Mouse (Mus musculus) retina, postnatal 7 days (tissue): Measurements from ENCODE around the gene Nanp.
A peak's percentile ranks its signal among the peaks of the same experiment; 100 is the strongest.

Experiments used
- DNase-seq: peaks from one replicate; pipeline ENCODE4 v3.0.0-alpha.2; 2012; ENCODE audit warnings: low read depth, low spot score

The Nanp gene

DNA sequence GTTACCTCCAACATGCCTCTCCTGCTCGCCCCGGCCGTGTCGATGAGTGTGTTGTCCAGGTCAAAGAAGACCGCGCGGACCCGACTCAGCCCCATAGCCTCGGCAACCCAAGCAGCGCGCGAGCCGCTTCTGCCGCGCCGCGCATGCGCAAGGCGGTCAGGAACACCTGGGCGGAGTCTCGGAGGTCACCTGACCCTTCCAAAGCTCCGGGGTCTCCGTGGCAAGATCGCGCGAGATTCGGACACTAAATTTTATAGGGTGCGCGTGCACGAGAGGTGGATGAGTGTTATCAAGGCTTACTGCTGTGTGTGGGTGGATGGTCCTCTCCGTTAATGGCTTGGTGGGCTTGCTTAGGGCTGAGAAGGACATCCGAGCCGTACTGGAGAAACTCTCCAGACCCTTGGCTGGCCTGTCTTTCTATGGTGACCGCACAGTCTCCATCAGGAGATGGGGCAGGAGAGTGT lies at the start of gene Nanp, which contains the start of gene Ninl:
Gene Nanp (minus strand): TSS at position 167 of the 464 bp plus-strand sequence.
Gene Ninl (minus strand): TSS at position 151 of the 464 bp plus-strand sequence.
- peak; percentile 93 for DNase-seq

DNA sequence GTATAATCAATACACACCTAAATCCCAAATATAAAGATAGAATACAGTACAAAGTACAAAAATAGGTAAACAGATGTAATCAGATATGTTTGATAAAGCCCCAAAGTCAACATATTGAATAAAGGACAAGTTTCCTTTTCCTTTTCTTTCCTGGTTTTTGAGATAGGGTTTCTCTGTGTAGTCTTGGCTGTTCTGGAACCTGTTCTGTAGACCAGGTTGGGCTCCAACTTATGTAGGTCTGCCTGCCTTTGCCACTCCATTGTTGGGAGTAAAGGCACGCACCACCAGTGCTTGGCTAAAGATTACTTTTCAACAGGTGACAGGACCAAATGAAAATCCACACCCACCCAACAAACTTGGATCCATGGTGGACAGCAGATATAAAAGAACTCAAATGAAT lies 17.4 kb upstream of the Nanp start:
- no peak for DNase-seq

DNA sequence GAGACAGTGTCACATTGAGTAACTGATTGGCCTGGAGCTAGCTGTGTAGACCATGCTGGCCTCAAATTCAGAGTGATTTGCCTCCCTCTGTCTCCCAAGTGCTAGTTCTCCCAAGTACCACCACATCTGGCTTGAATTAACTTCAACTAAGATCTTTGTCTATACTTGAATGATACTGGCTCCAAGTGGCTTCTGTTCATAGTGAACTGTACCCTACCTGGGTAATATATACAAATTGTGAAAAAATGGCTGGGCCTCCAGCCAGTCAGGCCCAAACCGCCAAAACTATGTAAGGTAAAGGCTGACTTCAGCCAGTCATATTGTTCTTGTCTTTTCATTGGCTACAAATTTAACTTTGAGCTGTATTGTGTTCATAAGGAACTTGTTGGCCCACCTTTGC lies 1.2 kb upstream of the Nanp start:
- no peak for DNase-seq

DNA sequence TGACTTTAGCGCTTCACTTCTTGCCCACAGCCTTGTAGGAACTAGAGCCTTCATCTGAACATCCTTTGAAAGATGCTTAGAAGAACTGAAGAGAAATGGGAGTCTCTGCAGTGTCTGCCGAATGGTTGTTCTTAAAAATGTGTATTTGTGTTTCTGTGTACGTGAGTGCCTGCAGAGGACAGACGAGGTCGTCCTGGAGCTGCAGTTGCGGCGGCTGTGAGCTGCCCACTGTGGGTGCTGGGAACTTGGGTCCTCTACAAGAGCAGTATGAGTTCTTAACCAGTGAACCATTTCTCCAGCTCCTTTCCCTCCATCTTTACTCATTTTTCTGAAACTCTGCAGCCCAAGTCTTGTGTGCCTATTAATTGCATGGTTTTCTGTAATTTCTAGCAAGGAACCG lies 528 bp upstream of the Nanp start:
- no peak for DNase-seq

DNA sequence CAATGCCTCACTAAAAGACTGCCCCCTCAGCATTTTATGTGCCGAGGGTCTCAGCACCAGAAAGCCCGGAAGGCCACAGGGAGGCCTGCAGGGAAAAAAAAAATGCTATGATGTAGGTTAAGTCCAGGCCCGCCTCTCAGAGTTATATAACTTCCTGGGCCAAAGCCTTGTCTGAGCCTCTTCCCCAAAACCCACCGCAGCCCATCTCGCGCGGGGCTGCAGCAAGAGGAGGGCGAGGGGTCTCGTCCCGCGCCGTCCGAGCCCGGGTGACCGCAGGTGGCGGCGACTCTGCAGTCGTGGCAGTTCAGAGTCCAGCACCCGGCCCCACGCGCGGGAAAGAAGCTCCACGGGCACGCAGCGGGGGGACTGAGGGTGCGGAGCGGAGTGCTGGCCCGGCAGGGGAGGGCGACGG lies 381 bp downstream of the Nanp start:
- DNase-seq, result peak; percentile 1

DNA sequence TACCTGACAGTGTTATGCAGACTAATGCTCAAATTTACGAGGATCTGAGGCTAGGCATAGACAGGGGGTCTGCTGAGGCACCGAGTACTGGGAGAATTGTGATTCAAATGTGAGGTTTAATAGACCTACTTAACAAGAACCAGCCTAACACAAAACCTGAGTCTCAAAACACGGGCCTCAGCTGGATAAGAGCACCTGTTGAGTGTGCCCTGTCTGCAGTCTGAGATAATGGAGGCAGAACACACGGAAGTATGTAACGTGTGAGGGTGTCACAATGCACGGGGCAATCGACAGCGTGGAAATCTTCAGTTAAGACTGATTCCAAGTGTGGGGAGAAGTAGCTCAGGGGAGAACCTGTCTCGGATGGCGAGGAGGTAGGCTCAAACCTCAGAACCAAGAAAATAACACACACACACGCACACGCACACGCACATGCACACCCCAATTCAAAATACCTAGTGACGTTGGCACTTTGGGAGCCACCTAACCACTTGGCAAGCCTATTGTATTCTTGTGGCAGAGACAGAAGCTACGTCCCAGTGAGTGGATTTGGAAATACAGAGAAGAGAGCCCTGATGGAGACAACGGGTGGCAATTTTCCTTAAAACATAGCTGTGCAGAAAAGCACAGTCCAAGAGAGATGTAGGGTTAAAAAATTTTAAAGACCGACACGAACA lies 1.2 kb downstream of the Nanp start:
- DNase-seq, result no peak

DNA sequence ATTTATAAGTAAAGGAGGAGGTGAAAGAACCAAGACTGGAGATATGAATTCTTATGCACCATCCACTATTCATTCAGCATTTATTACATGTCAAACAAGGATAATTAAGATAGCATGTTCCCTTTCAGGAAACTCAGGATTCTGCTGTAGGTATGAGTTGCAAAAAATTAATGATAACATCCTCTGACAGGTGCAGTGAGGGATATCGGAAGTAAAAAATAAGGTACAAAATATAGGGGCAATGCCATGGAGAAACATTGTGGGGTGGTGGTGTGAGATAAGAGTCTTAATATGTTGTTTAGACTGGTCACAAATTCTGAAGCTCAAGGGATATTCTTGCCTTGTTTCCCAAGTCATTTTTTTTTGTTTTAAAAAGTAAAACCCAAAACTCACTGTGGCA lies 1.9 kb downstream of the Nanp start:
- DNase-seq, result no peak

DNA sequence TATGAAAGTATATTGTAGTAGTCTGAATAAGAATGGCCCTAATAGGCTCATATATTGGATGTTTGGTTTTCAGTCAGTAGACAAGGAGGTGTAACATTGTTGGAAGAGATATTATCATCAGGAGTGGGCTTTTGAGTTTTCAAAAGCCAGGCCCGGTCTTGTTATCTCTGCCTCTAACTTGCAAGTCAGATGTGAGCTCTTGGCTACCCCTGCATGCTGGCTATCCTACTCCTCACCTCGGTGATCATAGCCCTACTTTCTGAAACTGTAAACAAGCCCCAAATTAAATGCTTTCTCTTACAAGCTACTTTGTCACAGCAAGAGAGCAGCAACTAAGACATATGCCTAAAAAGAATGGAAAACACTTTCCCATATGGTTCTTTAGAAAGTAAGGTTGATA lies 2.5 kb downstream of the Nanp start:
- no peak for DNase-seq

DNA sequence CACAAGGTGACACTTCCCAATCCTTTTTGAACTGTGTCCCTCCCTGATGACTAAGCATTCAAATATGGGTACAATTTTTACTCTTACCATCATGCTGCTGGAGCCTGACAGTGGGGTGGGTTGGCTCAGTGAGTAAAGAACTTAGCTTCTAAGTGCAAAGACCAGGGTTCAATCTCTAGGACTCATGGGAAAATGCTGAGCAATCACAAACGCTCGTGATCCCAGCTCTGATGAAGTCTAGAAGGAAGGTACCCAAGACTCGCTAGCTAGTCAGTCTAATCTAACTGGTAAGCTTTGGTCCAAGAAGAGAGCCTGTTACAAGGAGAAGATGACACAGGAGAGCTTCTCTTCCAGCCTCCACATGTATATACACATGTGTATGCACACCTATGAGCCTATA lies 4.8 kb downstream of the Nanp start:
- no peak for DNase-seq

DNA sequence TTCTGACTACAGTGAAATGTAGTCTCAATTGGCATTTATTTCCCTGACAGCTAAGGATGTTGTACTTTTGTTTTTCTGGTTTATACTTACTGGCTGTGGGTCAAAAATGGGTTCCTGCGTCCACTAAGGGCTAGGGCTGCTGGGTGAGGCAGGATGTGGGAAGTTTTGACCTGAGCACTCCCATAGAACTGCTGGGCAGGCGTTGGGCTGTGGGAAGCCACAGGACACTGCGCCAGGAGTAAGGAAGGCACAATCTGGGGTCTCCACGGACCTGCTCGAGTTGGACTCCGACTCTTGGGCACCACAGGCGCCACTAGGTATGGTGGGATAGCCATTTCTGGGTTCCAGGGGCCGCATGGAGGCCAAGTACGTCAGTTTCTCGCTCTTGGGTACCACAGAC lies 18.0 kb downstream of the Nanp start:
- DNase-seq, result no peak

DNA sequence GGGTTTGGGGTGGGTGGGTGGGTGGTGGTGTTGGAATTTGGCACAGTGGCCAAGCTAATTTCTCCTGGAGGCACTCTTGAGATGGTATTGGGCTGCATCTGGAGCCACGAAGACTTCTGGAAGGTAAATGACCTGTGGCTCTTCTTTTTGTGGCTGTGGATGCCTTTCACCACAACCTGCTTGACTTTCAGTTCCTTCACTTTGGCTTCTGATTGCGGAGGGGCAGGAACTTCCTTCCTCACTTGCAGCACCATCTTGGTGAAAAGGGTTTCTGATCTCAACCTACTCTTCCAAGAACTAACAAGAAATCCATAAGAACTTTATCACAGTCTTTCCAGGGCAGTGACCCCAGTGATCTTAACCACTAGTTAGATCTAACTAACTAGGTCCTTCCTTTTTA lies 23.9 kb downstream of the Nanp start:
- DNase-seq, result no peak

DNA sequence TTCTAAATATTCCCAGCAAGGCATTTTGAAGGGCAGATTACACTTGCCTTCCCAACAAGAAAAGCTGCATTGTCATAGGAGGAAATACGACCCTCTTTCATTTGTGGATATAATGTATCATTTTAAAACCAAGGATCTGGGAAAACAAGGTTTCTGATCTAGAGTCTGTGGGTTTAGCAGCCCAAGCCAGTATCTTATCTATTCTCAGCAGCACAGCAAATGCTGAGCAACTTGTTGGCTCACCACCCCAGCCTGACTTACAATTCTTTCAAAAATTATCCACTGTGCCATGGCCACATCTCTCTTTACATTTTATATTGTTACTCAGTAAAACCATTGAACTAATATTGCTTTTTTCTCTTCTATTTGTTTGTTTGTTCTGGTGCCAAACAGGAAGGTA lies 27.9 kb downstream of the Nanp start:
- no peak for DNase-seq

DNA sequence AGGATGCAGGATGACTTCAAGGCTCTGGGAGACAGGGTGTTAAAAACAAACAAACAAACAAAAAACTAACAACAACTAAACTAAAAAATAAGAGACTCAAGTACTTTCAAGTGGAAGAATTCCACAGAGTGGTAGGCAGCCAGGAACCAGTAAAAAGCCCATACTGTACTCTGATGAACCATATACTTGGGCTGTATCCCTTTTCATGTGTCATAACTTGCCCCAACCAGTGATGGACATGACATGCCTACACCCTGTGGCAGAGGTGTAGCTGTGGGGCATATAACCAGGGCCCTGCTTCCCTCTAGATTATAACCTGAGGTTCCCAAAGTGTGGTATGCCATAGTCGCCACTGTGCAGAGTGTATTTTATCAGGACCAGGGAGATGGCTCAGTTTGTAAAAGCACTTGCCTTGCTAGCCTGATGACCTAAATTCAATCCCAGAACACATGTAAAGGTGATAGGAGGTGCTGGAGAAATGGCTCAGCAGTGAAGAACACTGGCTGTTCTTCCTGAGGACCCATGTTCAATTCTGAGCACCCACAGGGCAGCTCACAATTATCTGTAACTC lies 29.6 kb downstream of the Nanp start:
- no peak for DNase-seq

DNA sequence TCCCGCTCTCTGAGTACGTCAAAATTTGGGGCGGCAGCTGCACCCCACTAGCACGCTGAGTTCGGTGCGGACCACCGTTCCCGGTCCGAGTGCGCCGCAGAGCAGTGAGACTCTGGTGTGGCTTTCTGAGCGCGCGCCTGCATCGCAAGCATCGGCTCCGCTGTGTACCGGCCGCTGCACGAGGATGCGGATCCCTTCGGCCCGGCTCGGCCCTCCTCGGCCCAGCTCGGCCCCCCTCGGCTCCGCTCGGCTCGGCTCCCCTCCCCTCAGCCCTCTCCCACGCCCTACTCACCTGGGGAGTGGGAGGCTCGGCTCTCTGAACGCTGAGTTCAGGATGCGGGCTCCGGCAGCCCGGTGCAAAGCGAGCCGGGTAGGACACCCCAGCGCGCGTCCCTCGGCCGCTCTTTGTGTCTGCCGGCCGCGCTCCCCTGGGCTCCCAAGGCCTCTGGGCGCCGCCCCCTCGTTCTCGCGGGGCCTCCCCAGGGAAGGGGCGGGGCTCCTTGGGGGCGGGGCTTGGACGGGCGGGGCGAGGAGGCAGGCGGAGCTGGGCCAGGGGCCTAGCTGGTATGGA lies 30.2 kb downstream of the Nanp start:
- peak; percentile 52 for DNase-seq

DNA sequence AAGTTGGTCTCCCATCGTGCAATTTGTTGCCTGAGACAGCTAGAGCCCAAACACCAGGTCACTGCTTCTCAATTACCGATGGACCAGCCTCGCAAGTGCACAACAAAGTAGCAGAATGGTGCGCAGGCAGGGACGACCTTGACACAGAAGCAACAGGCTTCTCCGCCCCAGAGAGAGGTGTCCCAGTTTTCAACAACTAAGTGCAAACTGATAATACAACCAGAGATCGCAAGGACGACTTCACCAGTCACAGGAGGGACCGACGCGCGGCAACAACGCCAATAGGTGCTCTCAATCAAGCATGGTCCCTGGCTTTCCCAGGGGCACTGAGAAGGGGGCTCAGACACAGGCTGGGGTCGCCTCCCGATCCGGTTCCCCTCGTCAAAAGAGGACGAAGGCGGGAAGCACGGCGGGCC lies 30.7 kb downstream of the Nanp start:
- no peak for DNase-seq

DNA sequence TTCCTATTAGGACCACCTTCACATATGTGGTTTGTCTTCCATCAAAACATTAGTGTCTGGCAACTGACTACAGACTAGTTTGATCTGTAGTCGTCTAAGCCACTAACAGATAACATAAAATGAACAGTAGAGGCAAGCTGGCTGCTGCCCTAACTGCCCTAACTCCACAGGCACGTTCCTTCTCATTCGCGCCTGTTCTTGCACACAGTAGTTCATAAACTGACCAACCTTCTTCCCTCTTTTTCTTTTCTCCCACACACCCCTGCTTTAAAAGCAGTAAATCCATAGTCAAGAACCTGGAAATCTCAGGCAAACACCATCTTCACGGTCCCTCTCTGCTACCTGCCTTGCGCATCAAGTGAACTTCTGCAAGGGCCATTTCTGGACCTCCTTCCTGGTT lies 31.2 kb downstream of the Nanp start:
- DNase-seq, result no peak

DNA sequence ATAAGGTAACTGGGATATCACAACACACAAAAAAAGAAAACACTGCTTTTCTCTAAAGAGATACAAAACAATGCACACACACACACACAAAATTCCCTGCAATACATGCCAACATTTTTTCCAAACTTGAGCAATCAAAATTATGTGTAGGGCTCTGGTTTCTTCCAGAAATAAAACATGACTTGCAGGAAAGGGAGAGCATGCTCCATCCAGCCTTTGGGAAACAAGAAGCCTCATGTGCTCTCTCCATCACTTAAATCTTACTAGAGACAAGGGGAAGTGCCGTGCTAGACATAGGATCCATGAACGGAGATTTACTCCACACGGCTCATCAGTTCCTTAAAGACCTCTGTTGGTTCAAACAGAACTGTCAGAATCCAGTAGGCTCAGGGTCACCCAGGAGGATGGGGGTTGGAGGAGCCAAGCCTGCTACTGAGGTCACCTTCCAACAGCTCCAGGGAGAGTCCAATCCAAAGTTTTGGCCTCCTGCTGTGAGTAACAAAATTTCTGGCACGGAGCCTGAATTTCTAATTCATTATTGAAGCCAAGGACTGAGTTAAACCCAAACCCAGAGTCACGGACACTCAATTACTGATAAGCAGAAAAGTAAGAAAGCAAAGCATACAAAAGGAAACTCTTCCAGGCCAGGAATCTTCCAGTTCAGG lies 32.8 kb downstream of the Nanp start:
- DNase-seq, result no peak

DNA sequence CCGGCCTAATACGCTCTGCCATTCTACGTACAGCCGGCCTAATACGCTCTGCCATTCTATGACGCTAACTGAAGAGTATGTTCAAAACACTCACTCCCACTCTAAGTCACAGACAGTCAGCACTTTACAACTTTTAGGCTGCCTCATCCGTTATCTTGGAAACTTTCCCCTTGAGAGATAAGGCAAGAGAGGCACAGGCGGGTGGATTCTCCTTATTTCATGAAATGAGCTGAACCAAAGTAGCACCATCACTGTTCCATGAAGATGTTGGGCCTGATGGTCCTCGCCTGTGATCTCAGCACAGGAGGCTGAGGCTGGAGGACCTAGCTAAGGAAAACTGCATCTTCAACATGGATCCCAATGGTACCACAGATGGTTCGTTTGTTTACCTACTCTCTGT lies 34.8 kb downstream of the Nanp start:
- DNase-seq, result no peak

DNA sequence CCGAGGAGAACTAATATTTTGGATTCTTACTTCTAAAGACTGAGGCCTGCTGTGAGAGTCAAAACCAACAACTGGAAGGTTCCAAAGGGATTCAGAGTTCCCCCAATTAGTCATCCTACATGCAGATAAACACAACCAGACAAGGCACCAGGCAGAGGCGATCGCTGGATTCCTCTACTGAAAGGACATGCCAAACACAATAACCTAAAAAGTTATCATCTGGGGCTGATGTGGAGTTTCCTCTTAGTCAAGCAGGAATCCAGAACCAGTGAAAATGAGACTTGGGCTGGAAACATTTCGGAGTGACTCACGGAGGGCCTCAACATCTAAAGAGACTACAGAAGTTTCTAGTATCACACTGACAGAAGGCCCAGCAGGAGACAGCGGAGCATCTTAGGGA lies 35.4 kb downstream of the Nanp start:
- DNase-seq, result no peak

DNA sequence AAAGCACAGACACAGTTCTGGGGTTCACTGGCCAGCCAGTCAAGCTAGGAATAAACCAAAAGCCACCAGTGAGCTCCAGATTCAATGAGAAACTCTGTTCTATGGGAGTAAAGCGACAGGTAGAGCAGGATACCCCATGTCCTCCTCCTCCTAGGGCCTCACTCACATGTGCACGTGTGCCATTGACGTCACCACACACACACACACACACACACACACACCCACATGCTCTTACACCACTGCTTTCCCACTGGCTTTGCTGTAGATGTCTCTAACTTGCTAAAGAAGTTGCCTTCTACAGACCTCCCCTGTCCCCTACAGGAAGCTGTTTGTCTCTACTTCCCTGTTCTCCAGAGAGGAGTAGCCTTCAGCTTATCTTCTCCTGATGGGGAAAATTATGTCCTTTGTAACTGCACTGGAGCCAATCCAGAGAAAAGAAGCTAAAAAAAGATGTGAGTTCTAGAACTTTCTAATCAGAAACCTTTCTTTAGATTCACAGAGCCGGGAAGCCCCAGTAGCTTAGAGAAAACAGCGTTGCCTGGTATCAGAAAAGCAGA lies 37.5 kb downstream of the Nanp start:
- no peak for DNase-seq

DNA sequence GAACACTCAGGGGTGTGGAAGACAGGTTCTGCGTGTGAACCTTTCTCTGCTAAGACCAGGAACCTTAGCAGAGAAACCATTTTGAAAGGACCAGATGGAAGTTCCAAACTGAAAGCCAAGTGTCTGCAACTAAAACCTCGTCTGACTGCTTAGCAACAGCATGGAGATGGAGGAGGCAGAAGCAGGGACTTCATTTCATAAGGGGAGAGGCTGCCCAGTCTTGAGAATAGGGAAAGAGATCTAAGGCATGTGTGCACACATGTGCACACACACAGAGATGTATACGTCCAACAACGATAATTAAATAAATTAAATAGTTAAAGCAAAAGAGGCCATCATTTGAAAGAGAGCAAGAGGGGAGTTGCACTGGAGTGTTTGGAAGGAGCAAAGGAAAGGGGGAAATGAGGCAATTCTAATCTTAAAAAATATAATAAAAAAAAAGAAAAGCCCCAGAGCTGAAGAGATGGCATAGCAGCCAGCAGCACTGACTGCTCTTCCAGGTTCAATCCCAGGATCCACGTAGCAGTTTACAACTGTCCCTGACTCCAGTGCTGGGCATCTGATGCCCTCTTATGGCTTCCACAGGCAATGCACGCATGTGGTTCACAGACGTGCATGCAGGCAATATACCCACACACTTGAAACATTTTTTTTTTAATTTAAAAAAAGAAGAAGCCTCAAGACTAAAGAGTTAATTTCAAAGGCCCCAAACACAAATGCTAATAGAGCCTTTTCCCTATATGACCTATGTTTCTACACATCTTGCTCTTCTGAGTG lies 38.6 kb downstream of the Nanp start:
- DNase-seq, result peak; percentile 43

DNA sequence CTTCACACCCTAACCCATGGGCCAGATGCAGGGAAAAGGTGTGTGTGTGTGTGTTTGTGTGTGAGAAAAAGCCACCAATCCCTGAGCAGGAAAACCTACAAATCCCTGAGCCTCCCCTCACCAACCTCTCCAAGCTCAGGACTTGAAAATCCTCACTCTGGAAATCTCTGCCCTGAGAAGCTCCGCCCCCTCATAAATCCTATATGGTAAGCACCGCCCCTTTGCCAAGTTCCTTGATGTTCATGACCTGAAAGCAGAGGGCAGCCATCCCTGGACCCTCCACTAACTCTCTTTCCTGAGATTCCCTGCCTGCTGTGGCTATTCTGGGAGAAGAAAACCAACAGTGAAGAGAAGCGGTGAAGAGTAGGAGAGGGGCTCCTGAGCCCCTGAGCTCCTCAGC lies 40.2 kb downstream of the Nanp start:
- no peak for DNase-seq
